Mouse (Mus musculus): Measurements from ENCODE around the gene Emg1.

GRCm38 (mm10) chr6:124708289-124708889 lies 3.6 kb downstream of the Emg1 start:
- TF ChIP-seq CTCF (IDR thresholded peaks at IDR 0.05; ENCODE audit: low read depth) = no peak
- TF ChIP-seq EP300 (IDR thresholded peaks at IDR 0.05; ENCODE audit: low read depth) = no peak

Measured in liver, embryonic 14.5 days (tissue).